Mouse (Mus musculus): ENCODE measurements around the gene Ppp1r13l. TPM values are rescaled to one million over a fixed set of nuclear protein-coding genes. Genes with fewer than 3 reads are reported as not detected.
A peak's percentile ranks its signal among the peaks of the same experiment; 100 is the strongest.

Gene Ppp1r13l
- polyA plus RNA-seq, 2 experiments = 15.3 to 33.8 TPM

DNA sequence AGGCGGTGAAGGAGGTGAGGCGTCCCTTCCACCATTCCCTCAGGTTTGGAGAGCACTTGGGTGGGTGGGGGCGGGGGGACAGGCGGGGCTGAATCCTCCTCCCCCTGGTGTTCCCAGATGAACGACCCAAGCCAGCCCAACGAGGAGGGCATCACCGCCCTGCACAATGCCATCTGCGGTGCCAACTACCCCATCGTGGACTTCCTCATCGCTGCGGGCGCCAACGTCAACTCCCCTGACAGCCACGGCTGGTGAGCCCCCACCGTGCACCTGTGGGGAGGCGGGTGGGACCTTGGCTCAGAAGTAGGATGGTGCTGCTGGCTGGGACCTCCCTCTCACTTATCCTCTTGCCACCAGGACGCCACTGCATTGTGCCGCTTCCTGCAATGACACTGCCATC lies 15.8 kb downstream of the Ppp1r13l start:
- no peak for DNase-seq (ENCODE audit: low spot score)
- Histone ChIP-seq H3K9ac (ENCODE audit: low read depth, low read length, severe bottlenecking) (no peak overlapping the region), H3K36me3 (ENCODE audit: control insufficient read depth, insufficient read depth, low read length) (peaks cover 26% of the 10 kb centered on the region; the same call in 1 of the 2 replicates), H3K4me2 (replicated peaks; ENCODE audit: low read depth, low read length, severe bottlenecking) (no peak overlapping the region), H3K27me3 (ENCODE audit: control insufficient read depth, insufficient read depth, low read length) (no peaks in the 10 kb centered on the region), H3K9me3 (ENCODE audit: control insufficient read depth, low read length) (no peaks in the 10 kb centered on the region), H3K4me3 (replicated peaks; ENCODE audit: low read length) (no peak overlapping the region), H3K4me1 (ENCODE audit: control insufficient read depth, insufficient read depth, low read length) (no peaks in the 10 kb centered on the region), H3K27ac (replicated peaks; ENCODE audit: low read depth, low read length) (no peak overlapping the region)
- 80% methylated on average over 18 of the region's 18 CpGs for WGBS
- TF ChIP-seq POLR2A (IDR thresholded peaks at IDR 0.05; ENCODE audit: borderline replicate concordance, extremely low read depth, insufficient read depth, insufficient read length) = no peak
- no peak for ATAC-seq (ENCODE audit: low FRiP score, low read depth)

DNA sequence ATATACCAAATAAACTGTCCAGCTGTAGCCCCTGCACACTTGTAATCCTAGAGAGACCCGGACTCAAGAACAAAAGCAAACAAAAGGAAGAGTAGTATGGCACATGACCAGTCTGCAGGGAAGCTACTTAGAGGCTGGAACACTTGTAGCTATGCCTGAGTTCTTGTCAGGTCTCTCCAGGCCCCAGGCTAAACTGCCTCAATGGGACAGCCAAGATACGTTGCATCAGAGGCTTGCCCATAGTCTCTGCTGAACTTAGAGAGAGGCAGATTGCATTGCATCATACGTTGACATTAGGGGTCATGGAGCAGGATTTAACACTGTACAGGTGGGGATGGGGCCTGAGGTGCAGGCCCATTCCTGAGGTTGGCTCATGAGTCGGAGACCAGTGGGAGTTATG lies 16.5 kb downstream of the Ppp1r13l start:
- Histone ChIP-seq H3K4me3 (replicated peaks; ENCODE audit: low read length) (no peak overlapping the region), H3K36me3 (ENCODE audit: control insufficient read depth, insufficient read depth, low read length) (peaks cover 26% of the 10 kb centered on the region; the same call in 1 of the 2 replicates), H3K27ac (replicated peaks; ENCODE audit: low read depth, low read length) (no peak overlapping the region), H3K9me3 (ENCODE audit: control insufficient read depth, low read length) (no peaks in the 10 kb centered on the region), H3K4me2 (replicated peaks; ENCODE audit: low read depth, low read length, severe bottlenecking) (no peak overlapping the region), H3K4me1 (ENCODE audit: control insufficient read depth, insufficient read depth, low read length) (no peaks in the 10 kb centered on the region), H3K9ac (ENCODE audit: low read depth, low read length, severe bottlenecking) (no peak overlapping the region), H3K27me3 (ENCODE audit: control insufficient read depth, insufficient read depth, low read length) (no peaks in the 10 kb centered on the region)
- no peak for TF ChIP-seq POLR2A (IDR thresholded peaks at IDR 0.05; ENCODE audit: borderline replicate concordance, extremely low read depth, insufficient read depth, insufficient read length)
- DNase-seq (ENCODE audit: low spot score) (no peak), ATAC-seq (ENCODE audit: low FRiP score, low read depth) (no peak)
- WGBS = 90% methylated on average over 4 of the region's 4 CpGs

DNA sequence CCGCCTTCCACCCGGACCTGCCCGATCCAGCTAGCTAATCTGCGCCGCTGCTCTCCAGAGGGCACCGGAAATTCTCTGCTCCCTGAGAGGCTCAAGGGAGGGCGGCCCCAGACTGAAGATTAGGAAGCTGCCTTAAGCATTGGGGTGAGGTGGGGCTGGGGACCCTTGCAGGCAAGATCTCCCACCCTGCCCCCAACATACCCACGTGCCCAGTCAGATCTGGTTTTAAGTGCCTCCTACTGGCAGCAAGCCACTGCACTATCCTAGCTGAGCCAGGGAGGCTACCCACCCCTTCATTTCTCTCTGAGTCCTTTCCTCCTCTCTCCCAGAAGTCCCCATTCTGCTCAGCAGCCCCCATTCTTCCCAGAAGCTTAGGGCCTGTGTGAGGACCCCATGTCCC lies 18.5 kb downstream of the Ppp1r13l start:
- no peak overlapping the region for H3K27ac ChIP-seq (replicated peaks; ENCODE audit: low read depth, low read length)
- 72% methylated on average over 8 of the region's 8 CpGs for WGBS
- DNase-seq (ENCODE audit: low spot score) (no peak), ATAC-seq (ENCODE audit: low FRiP score, low read depth) (no peak)
- no peak overlapping the region for H3K4me2 ChIP-seq (replicated peaks; ENCODE audit: low read depth, low read length, severe bottlenecking)
- no peaks in the 10 kb centered on the region for H3K9me3 ChIP-seq (ENCODE audit: control insufficient read depth, low read length)
- H3K36me3 ChIP-seq (ENCODE audit: control insufficient read depth, insufficient read depth, low read length) = peaks cover 23% of the 10 kb centered on the region; the same call in 1 of the 2 replicates
- H3K4me3 ChIP-seq (replicated peaks; ENCODE audit: low read length) = no peak overlapping the region
- no peak for TF ChIP-seq POLR2A (IDR thresholded peaks at IDR 0.05; ENCODE audit: borderline replicate concordance, extremely low read depth, insufficient read depth, insufficient read length)
- no peak overlapping the region for H3K9ac ChIP-seq (ENCODE audit: low read depth, low read length, severe bottlenecking)
- H3K27me3 ChIP-seq (ENCODE audit: control insufficient read depth, insufficient read depth, low read length) = no peaks in the 10 kb centered on the region
- H3K4me1 ChIP-seq (ENCODE audit: control insufficient read depth, insufficient read depth, low read length) = 0 out of 2 replicates have a peak, but pooled peaks cover 3% of the 10 kb centered on the region

DNA sequence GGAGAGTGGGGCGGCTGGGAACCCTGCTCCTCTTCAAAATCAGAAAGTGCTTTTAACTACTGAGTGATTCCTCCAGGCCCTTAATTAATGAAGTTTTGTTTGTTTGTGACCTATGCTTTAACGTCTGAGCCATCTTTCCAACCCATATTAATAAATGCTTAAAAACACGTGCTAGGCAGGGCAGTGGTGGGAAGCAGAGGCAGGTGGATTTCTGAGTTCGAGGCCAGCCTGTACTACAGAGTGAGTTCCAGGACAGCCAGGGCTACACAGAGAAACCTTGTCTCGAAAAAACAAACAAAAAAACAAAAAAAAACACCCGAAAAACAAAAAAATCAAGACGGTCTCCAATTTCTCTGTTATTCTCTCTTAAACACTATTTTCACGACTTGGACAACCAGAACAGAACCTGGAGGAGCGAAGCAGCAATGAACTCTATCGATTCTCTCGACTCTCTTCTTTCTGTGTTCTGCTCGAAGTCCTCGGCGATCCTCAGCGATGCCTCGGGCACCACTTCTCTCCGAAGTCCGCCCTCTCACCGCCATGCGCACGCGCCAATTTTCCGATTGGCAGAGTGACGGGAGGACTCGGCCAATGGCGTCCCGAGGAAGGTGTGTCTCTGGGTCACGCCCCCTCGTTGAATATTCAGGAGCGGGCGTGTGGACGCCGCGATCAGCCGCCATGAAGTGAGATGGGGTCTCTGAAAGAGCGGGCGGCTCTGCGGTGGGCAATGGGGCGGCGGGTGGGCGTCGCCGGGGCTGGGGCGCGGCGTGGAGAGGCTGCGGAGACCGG lies 22.0 kb downstream of the Ppp1r13l start, which contains the start of gene Ercc2:
Ercc2 (plus strand) TSS at position 634 of the 789 bp plus-strand sequence.
- DNase-seq (ENCODE audit: low spot score) = peak; percentile 98
- H3K4me1 ChIP-seq (ENCODE audit: control insufficient read depth, insufficient read depth, low read length) = 0 out of 2 replicates have a peak, but pooled peaks cover 4% of the 10 kb centered on the region

DNA sequence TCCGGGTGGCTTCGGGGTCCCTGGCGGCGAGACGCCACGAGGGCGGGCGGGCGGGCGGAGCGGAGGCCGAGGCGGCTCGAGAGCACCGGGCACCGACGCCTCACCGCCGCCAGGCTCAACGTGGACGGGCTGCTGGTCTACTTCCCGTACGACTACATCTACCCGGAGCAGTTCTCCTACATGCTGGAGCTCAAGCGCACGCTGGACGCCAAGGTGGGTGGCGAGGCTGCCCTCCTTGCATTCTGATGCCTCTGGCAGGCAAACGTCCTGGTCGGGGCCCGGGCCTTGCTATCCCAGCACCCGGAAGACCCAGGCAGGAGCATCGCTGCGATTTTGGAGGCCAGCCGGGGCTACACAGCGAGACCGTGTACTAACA lies 22.6 kb downstream of the Ppp1r13l start:
- Histone ChIP-seq H3K27me3 (ENCODE audit: control insufficient read depth, insufficient read depth, low read length) (no peaks in the 10 kb centered on the region), H3K4me3 (replicated peaks; ENCODE audit: low read length) (peak overlapping the region; percentile 55), H3K27ac (replicated peaks; ENCODE audit: low read depth, low read length) (0 out of 2 replicates have a peak overlapping the region, but pooled peaks have one; percentile 38), H3K4me1 (ENCODE audit: control insufficient read depth, insufficient read depth, low read length) (0 out of 2 replicates have a peak, but pooled peaks cover 4% of the 10 kb centered on the region), H3K4me2 (replicated peaks; ENCODE audit: low read depth, low read length, severe bottlenecking) (peak overlapping the region; percentile 58), H3K36me3 (ENCODE audit: control insufficient read depth, insufficient read depth, low read length) (peaks cover 46% of the 10 kb centered on the region), H3K9me3 (ENCODE audit: control insufficient read depth, low read length) (no peaks in the 10 kb centered on the region), H3K9ac (ENCODE audit: low read depth, low read length, severe bottlenecking) (peak overlapping the region; percentile 56)
- DNase-seq (ENCODE audit: low spot score) (no peak), ATAC-seq (ENCODE audit: low FRiP score, low read depth) (peak; percentile 68)
- 0% methylated on average over 13 of the region's 37 CpGs for WGBS
- no peak for TF ChIP-seq POLR2A (IDR thresholded peaks at IDR 0.05; ENCODE audit: borderline replicate concordance, extremely low read depth, insufficient read depth, insufficient read length)

More for the DNA sequence above, 22.0 kb downstream of the Ppp1r13l start, which contains the start of gene Ercc2:
- H3K36me3 ChIP-seq (ENCODE audit: control insufficient read depth, insufficient read depth, low read length) = peaks cover 43% of the 10 kb centered on the region
- H3K27ac ChIP-seq (replicated peaks; ENCODE audit: low read depth, low read length) = 0 out of 2 replicates have a peak within 1 kb of the TSS, but pooled peaks have one; percentile 38
- peak within 1 kb of the TSS; percentile 55 for H3K4me3 ChIP-seq (replicated peaks; ENCODE audit: low read length)
- peak within 1 kb of the TSS; percentile 58 for H3K4me2 ChIP-seq (replicated peaks; ENCODE audit: low read depth, low read length, severe bottlenecking)
- ATAC-seq (ENCODE audit: low FRiP score, low read depth) = peak; percentile 98
- WGBS = 8% methylated on average over 32 of the region's 48 CpGs
- H3K9me3 ChIP-seq (ENCODE audit: control insufficient read depth, low read length) = no peaks in the 10 kb centered on the region
- H3K9ac ChIP-seq (ENCODE audit: low read depth, low read length, severe bottlenecking) = peak within 1 kb of the TSS; percentile 56
- TF ChIP-seq POLR2A (IDR thresholded peaks at IDR 0.05; ENCODE audit: borderline replicate concordance, extremely low read depth, insufficient read depth, insufficient read length) = no peak
- no peaks in the 10 kb centered on the region for H3K27me3 ChIP-seq (ENCODE audit: control insufficient read depth, insufficient read depth, low read length)

All from limb, embryonic 14.5 days (tissue).